Mouse (Mus musculus) ES-E14 (cell line): Measurements from ENCODE around the gene A930002H24Rik. TPM values are rescaled to one million over a fixed set of nuclear protein-coding genes. Genes with fewer than 3 reads are reported as not detected.

Source experiments
- DNase-seq: peaks from one replicate; pipeline ENCODE4 v3.0.0-alpha.2; 2013; ENCODE audit warnings: low read depth, low spot score
- H3K27ac ChIP-seq: 2 replicates; pipeline ENCODE4 v1.5.1; 2012; ENCODE audit warnings: low read depth, mild to moderate bottlenecking, low read length, moderate library complexity, mixed read lengths; ENCODE audit not compliant: poor library complexity, insufficient read depth, severe bottlenecking
- H3K36me3 ChIP-seq: 2 replicates; pipeline ENCODE4 v1.6.1; 2012; ENCODE audit warnings: mild to moderate bottlenecking, low read length, moderate library complexity, mixed read lengths; ENCODE audit not compliant: control insufficient read depth, poor library complexity, insufficient read depth, severe bottlenecking
- H3K4me1 ChIP-seq, 2 experiments: fragments of 150-350 bp in 1 of 2; sonication (generic) in 1 of 2; 2 replicates each; pipeline ENCODE4 v1.6.1; 2012; ENCODE audit warnings: low read length in 2 of 2, mild to moderate bottlenecking in 1 of 2, mixed read lengths in 1 of 2; ENCODE audit not compliant: control insufficient read depth in 2 of 2, insufficient read depth in 2 of 2, poor library complexity in 1 of 2
- H3K4me3 ChIP-seq, 2 experiments: fragments of 150-350 bp in 1 of 2; sonication (generic) in 1 of 2; 2 replicates each; pipeline ENCODE4 v1.5.1; 2012; ENCODE audit warnings: low read length in 2 of 2, low read depth in 1 of 2, mild to moderate bottlenecking in 1 of 2, mixed read lengths in 1 of 2; ENCODE audit not compliant: insufficient read depth in 1 of 2, poor library complexity in 1 of 2, severe bottlenecking in 1 of 2
- H3K9ac ChIP-seq: 2 replicates; pipeline ENCODE4 v1.6.1; 2012; ENCODE audit warnings: low read depth, mild to moderate bottlenecking, low read length, mixed read lengths; ENCODE audit not compliant: poor library complexity, insufficient read depth, severe bottlenecking
- H3K9me3 ChIP-seq: fragments of 150-350 bp; sonication (generic); 2 replicates; pipeline ENCODE4 v1.6.1; 2012; ENCODE audit warnings: low read depth, mild to moderate bottlenecking, low read length; ENCODE audit not compliant: control insufficient read depth, insufficient read depth
- CHD2 ChIP-seq: IDR thresholded peaks from 2 replicates; pipeline ENCODE4 v1.6.1; 2014; ENCODE audit warnings: mild to moderate bottlenecking, low read depth, low read length, inconsistent platforms
- HCFC1 ChIP-seq: IDR thresholded peaks from 2 replicates; pipeline ENCODE4 v1.6.1; 2012; ENCODE audit warnings: low read length, inconsistent platforms, borderline replicate concordance; ENCODE audit not compliant: insufficient read depth
- MAFK ChIP-seq: IDR thresholded peaks from 2 replicates; pipeline ENCODE4 v1.6.1; 2014; ENCODE audit warnings: mild to moderate bottlenecking, low read depth, low read length, inconsistent platforms; ENCODE audit not compliant: insufficient read depth
- ZC3H11A ChIP-seq: IDR thresholded peaks from 2 replicates; pipeline ENCODE4 v1.6.1; 2012; ENCODE audit warnings: low read depth, mild to moderate bottlenecking, inconsistent platforms, low read length, borderline replicate concordance
- ZNF384 ChIP-seq: IDR thresholded peaks from 2 replicates; pipeline ENCODE4 v1.6.1; 2012; ENCODE audit warnings: low read depth, low read length, inconsistent platforms
- in situ Hi-C, 2 experiments: fragments of 600-800 bp; cut with MboI; formaldehyde crosslinking; loops; one replicate each; pipeline ENCODE4 v1.15.1; 2025; ENCODE audit warnings: low sequenced_read_pairs in 2 of 2, inconsistent platforms in 1 of 2; ENCODE audit not compliant: unreplicated experiment in 2 of 2
- total RNA-seq: library from RNA; depleted of rRNA; stranded (reverse); fragments of 300-350 nt; gene quantifications from 2 replicates; pipeline ENCODE4 v1.2.3, GENCODE M21; 2012; rRNA removed

Gene A930002H24Rik
- total RNA-seq, 1 experiment: 0.71 TPM

- H3K36me3 ChIP-seq: no peaks in the 10 kb centered on the region
- H3K9ac ChIP-seq: no peak overlapping the region
- in situ Hi-C loops: no loop called here
- H3K4me1 ChIP-seq: no peaks in the 10 kb centered on the region
- no peaks in the 10 kb centered on the region for H3K9me3 ChIP-seq
- TF ChIP-seq CHD2: no peak
- TF ChIP-seq MAFK: no peak
- no peak for TF ChIP-seq ZNF384
- no peak for TF ChIP-seq HCFC1
- no peak for TF ChIP-seq ZC3H11A
- DNase-seq: no peak
- no peak overlapping the region for H3K4me3 ChIP-seq
- no peak overlapping the region for H3K27ac ChIP-seq
Measured at GRCm38 (mm10) chr17:63818444-63819027, 45.1 kb downstream of the A930002H24Rik start.

DNA sequence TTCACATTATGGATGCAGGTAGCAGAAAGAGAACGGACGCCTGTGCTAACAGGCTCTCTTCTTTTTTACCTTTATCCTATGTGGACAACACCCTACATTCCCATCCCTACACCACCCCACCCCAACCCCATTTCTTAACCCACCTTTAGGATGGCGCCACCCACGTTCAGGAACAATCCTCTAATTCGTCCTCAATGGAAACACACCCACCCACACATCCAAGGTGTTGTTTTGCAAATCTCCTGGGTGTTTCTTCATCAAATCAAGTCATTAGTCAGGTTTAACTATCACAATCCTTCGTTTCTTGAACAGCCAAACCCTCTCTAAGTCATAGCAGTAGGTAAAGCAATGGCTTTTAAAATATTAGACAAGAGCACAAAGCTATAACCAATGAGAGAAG is 50.0 kb downstream of the A930002H24Rik start:
- H3K9me3 ChIP-seq: no peaks in the 10 kb centered on the region
- H3K27ac ChIP-seq: no peak overlapping the region
- in situ Hi-C loops: no loop called here
- TF ChIP-seq HCFC1 (no peak), ZNF384 (no peak), CHD2 (no peak), ZC3H11A (no peak), MAFK (no peak)
- DNase-seq: peak; percentile 47
- H3K4me3 ChIP-seq: no peak overlapping the region
- H3K4me1 ChIP-seq: no peaks in the 10 kb centered on the region; a peak in 1 of 4 replicates
- H3K9ac ChIP-seq: no peak overlapping the region
- H3K36me3 ChIP-seq: no peaks in the 10 kb centered on the region

Other genes with a start within 250 kb of the A930002H24Rik start
- 13.8 and 14.2 TPM in 2 replicates for gene Fer, start 729 bp downstream of the A930002H24Rik start, total RNA-seq